Mouse (Mus musculus): ENCODE data around the gene 4930595D18Rik.

Gene 4930595D18Rik

GRCm38 (mm10) chr12:111137079-111137478 lies 47.2 kb downstream of the 4930595D18Rik start:
- no peak for DNase-seq (ENCODE audit: low read depth, low spot score)

DNA sequence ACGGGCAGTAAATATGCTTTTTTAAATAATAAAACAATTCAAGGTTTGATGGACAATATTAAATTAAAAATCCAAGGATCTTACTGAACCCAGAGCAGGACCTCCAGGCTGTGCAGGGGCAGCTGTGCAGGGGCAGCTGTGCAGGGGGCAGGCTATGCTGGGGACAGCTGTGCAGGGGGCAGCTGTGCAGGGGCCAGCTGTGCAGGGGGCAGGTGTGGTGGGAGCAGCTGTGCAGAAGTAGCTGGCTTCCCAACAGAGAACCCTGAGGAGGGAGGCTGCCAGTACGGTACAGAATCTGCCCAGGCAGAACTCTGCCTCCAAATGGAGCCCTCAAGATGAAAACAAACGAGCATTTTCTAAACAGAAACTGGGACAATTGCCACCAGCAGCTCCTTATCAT lies 48.3 kb downstream of the 4930595D18Rik start:
- no peak for DNase-seq (ENCODE audit: low read depth, low spot score)

DNA sequence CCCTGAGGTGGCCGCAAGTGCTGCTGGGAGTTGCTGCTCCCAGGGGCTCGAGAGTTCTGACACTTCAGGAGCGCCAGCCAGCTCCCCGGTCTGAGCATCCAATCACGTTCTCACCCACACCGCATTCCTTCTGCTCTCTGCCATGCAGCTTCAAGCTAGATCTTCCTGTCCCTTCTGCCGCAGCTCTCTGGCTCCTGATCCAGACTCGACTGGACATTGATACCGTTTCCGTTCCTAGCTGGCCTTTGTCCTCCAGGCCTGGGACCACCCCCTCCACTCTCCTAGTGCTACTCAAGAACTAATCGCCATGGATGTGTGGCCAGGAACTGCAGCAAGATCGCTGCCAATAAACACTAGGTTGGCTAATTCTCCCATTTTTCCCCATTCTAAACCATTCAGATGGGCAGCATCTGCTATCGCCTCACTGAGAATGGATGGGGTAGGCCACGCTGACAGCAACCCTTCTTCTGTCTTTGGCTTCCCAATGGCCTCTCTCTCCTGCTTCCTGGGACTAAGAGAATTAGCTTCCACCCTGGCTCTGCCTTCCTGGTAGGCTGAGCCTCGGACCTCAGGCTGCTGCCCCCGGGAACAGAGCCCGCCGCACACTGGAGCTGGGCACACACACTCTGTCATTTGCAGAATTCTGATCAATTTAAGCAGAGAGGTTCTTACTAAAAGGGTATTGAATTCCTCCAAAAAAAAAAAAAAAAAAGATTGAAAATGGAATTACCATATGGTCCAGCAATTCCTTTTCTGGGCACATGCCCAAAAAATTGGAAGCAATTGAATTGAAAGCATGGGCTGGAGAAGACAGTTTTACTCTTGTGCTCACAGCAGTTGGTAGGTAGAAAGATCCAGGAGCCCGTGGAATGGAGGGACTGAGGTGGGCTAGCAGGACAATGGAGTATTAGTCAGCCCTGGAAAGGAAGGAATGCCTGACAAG lies 49.2 kb downstream of the 4930595D18Rik start:
- DNase-seq (ENCODE audit: low read depth, low spot score): no peak

- no peak for DNase-seq (ENCODE audit: low read depth, low spot score)
Observed at GRCm38 (mm10) chr12:111134169-111134568, 50.1 kb downstream of the 4930595D18Rik start.

DNA sequence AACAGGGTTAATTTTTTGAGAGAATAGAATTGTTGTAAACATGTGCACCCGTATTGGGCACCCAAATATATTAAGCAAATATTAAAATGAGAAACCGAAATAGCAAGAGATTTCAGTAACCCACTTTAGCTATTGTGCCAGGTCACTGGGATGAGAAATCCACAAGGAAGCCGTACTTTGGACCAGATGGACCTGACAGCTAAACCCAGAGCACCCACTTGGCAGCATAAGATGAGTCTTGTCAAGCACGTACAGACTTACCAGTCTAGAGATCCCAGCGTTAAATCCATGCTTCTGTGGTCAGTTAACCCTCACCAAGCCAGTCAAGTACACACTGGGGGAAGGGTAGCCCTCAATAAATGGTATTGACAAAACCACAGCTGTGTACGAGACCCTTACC lies 58.6 kb downstream of the 4930595D18Rik start:
- DNase-seq (ENCODE audit: low read depth, low spot score): no peak

- DNase-seq (ENCODE audit: low read depth, low spot score): no peak
Observed at GRCm38 (mm10) chr12:111124601-111125260, 59.6 kb downstream of the 4930595D18Rik start.

- DNase-seq (ENCODE audit: low read depth, low spot score): peak; percentile 51
Observed at GRCm38 (mm10) chr12:111122332-111122852, 61.9 kb downstream of the 4930595D18Rik start.

DNA sequence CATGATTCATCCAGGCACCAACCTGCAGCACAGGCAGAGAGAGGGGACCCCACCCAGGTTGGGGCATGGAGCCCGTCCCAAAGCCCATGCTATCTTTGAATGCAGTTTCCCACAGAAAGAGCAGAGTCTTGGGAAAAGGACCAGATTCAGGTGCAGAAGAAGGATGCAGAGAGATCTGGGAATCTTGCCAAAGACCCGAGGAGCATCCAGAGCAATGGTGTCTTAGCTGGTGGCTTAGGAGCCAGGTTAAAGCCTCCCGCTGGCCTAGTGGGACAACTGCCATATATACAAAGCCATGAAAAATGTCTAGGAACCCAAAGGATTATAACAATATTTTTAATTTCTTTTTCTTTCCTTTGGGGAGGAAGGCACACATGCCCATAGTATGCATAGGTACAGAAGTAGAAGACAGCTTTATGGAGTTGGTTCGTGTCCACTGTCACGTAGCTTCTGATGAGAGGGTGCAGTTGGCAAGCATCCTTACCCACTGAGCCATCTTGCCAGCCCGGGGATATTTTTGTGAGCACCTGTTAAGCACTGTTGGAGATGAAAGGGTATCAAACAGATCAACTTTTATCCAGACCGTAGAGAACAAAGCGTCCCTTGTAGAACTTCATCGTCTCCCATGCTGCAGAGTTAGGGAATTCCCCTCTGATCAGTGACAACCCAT lies 63.2 kb downstream of the 4930595D18Rik start:
- no peak for DNase-seq (ENCODE audit: low read depth, low spot score)

DNA sequence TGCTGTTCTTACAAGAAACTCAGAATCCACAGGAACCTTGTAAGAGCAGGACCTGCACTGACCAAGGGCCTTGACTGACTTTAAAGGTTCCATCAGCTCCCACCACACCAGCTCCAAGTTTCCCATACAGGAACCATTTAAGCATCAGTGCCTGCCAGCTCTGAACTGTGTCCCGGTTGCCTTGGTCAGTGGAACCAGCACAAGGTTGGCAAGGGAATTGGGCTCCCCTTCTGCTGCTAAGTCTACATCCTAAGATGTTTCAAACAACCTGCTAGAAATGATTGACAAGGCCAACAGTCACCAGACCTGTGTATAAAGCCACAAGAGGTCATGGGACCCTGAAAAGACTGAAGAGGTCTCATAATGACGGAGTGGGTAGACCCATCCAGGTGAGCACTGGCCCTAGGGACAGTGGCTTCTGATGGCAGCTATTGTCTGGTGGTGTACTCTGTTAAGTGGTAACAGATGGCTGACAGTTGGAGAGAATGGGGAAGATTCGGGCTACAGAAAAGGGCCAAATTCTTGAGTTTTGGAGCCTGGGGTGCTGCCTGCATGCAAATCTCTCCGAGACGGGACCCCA lies 64.7 kb downstream of the 4930595D18Rik start:
- DNase-seq (ENCODE audit: low read depth, low spot score): no peak

DNA sequence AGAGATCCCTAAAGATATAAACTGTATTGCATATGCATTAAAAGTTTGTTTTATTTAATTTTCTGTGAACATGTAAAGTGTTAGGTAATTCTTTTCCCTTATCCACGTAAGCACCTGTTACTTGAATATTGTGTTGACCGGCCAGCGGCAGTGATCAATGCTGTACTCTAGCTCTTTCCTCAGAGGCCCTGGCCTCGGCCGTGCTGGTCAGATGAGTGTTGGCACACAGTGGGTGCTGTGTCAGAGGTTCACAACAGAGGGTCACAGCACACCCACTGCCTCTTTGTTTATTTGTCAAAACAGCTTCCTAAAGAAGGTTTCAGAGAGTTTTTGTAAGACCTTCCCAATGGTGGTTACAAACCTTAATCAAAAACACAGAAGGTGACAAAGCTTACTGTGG lies 69.7 kb downstream of the 4930595D18Rik start:
- no peak for DNase-seq (ENCODE audit: low read depth, low spot score)

DNA sequence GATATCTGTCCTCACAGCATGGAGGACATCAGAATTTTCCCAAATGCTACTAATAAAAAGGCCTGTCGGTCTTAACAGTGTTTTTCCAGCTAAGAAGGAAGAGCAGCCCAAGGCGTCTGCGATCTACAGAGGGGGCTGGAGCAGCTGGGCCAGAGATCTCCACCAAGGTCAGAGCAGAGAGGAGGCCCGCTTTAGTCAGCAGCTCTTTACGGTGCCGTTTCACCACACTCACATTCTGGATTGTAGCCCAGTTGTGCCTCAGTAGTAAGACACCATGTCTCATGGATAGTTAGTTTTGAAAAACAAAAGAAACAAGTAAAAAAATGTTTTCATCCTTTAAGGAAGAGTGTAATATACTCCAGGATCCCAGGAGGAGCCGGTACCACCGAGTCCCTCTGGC lies 73.1 kb downstream of the 4930595D18Rik start:
- DNase-seq (ENCODE audit: low read depth, low spot score): no peak
